Mouse (Mus musculus) heart, embryonic 15.5 days (tissue): ENCODE data around the gene Selenom. TPM values are rescaled to one million over a fixed set of nuclear protein-coding genes. Genes with fewer than 3 reads are reported as not detected.

ENCODE experiments used
- ATAC-seq: fragments of 200-750 bp; cut with Nextera tagmentation; replicated peaks from 2 replicates; pipeline ENCODE4 v1.8.0; 2017; ENCODE audit warnings: low read depth, moderate TSS enrichment; ENCODE audit not compliant: insufficient number of reproducible peaks, insufficient read depth, low FRiP score
- H3K27ac ChIP-seq: fragments of 300-500 bp; sonication (generic); 2 replicates; pipeline ENCODE4 v1.5.1; 2015; ENCODE audit warnings: mild to moderate bottlenecking, inconsistent platforms
- H3K27me3 ChIP-seq: fragments of 300-500 bp; sonication (generic); 2 replicates; pipeline ENCODE4 v1.6.1; 2015; ENCODE audit warnings: inconsistent platforms
- H3K36me3 ChIP-seq: fragments of 300-500 bp; sonication (generic); 2 replicates; pipeline ENCODE4 v1.6.1; 2015; ENCODE audit warnings: mild to moderate bottlenecking, inconsistent platforms
- H3K4me1 ChIP-seq: fragments of 300-500 bp; sonication (generic); replicated peaks from 2 replicates; pipeline ENCODE4 v1.6.1; 2015; ENCODE audit warnings: inconsistent platforms
- H3K4me2 ChIP-seq: fragments of 300-500 bp; sonication (generic); 2 replicates; pipeline ENCODE4 v1.6.1; 2015; ENCODE audit warnings: inconsistent platforms, mild to moderate bottlenecking, moderate library complexity
- H3K4me3 ChIP-seq: fragments of 300-500 bp; sonication (generic); 2 replicates; pipeline ENCODE4 v1.5.1; 2015; ENCODE audit warnings: mild to moderate bottlenecking, inconsistent platforms
- H3K9ac ChIP-seq: fragments of 300-500 bp; sonication (generic); 2 replicates; pipeline ENCODE4 v1.6.1; 2015; ENCODE audit warnings: mild to moderate bottlenecking, inconsistent platforms
- H3K9me3 ChIP-seq: fragments of 300-500 bp; sonication (generic); replicated peaks from 2 replicates; pipeline ENCODE4 v1.6.1; 2016; ENCODE audit warnings: inconsistent platforms
- WGBS: fragments of 180-500 bp; shearing (Covaris S2); methylation state at CpG from one replicate; pipeline ENCODE4 v1.1.7; 2015; ENCODE audit warnings: mixed read lengths; 5-methylcytosine and 5-hydroxymethylcytosine counted together
- polyA plus RNA-seq: library from polyadenylated mRNA; unstranded; fragments of >200 nt; fragmentation: Nextera tagmentation; extraction: Ambion mirVana; gene quantifications from 2 replicates; pipeline ENCODE4 v1.2.1, GENCODE M21; 2015

The Selenom gene
- polyA plus RNA-seq, 1 experiment from 2014 or later = 138 TPM

- peaks cover 85% of the 10 kb centered on the region for H3K36me3 ChIP-seq
- H3K9me3 ChIP-seq = no peaks in the 10 kb centered on the region
- WGBS = 80% methylated on average over 7 of the region's 7 CpGs
- H3K9ac ChIP-seq = no peak overlapping the region
- H3K4me1 ChIP-seq = peaks cover 33% of the 10 kb centered on the region
- no peak for ATAC-seq
- H3K27ac ChIP-seq = no peak overlapping the region
- no peak overlapping the region for H3K4me2 ChIP-seq
- H3K4me3 ChIP-seq = no peak overlapping the region
- no peaks in the 10 kb centered on the region for H3K27me3 ChIP-seq
Observed at GRCm38 (mm10) chr11:3523840-3524582, 9.5 kb downstream of the Selenom start.

GRCm38 (mm10) chr11:3525560-3525959, 11.1 kb downstream of the Selenom start:
- ATAC-seq = no peak
- no peaks in the 10 kb centered on the region for H3K27me3 ChIP-seq
- H3K4me3 ChIP-seq = no peak overlapping the region
- H3K27ac ChIP-seq = no peak overlapping the region
- H3K9ac ChIP-seq = no peak overlapping the region
- H3K4me2 ChIP-seq = no peak overlapping the region
- H3K36me3 ChIP-seq = peaks cover 94% of the 10 kb centered on the region
- H3K4me1 ChIP-seq = peaks cover 26% of the 10 kb centered on the region
- no peaks in the 10 kb centered on the region for H3K9me3 ChIP-seq
- WGBS = 87% methylated on average over 4 of the region's 4 CpGs

GRCm38 (mm10) chr11:3526207-3526606, 11.7 kb downstream of the Selenom start:
- H3K4me3 ChIP-seq = no peak overlapping the region
- H3K27me3 ChIP-seq = no peaks in the 10 kb centered on the region
- 82% methylated on average over 9 of the region's 9 CpGs for WGBS
- peaks cover 94% of the 10 kb centered on the region for H3K36me3 ChIP-seq
- peaks cover 26% of the 10 kb centered on the region for H3K4me1 ChIP-seq
- no peak for ATAC-seq
- H3K9me3 ChIP-seq = no peaks in the 10 kb centered on the region
- H3K4me2 ChIP-seq = no peak overlapping the region
- H3K27ac ChIP-seq = no peak overlapping the region
- no peak overlapping the region for H3K9ac ChIP-seq

- Histone ChIP-seq H3K27me3 (no peaks in the 10 kb centered on the region), H3K27ac (peak overlapping the region; percentile 67), H3K4me1 (peaks cover 26% of the 10 kb centered on the region), H3K4me2 (peak overlapping the region; percentile 44), H3K9me3 (no peaks in the 10 kb centered on the region), H3K4me3 (0 out of 2 replicates have a peak overlapping the region, but pooled peaks have one; percentile 2), H3K9ac (peak overlapping the region; percentile 37), H3K36me3 (peaks cover 92% of the 10 kb centered on the region)
- ATAC-seq = no peak
- 76% methylated on average over 24 of the region's 24 CpGs for WGBS
Observed at GRCm38 (mm10) chr11:3526979-3527738, 12.7 kb downstream of the Selenom start.

GRCm38 (mm10) chr11:3527766-3528165, 13.3 kb downstream of the Selenom start:
- Histone ChIP-seq H3K9me3 (no peaks in the 10 kb centered on the region), H3K27me3 (no peaks in the 10 kb centered on the region), H3K4me3 (0 out of 2 replicates have a peak overlapping the region, but pooled peaks have one; percentile 2), H3K9ac (peak overlapping the region; percentile 37), H3K36me3 (peaks cover 92% of the 10 kb centered on the region), H3K27ac (peak overlapping the region; percentile 67), H3K4me2 (peak overlapping the region; percentile 44), H3K4me1 (peaks cover 26% of the 10 kb centered on the region)
- 54% methylated on average over 8 of the region's 8 CpGs for WGBS
- ATAC-seq = peak; percentile 53

GRCm38 (mm10) chr11:3528208-3528607, 13.7 kb downstream of the Selenom start:
- H3K4me3 ChIP-seq = no peak overlapping the region
- H3K9ac ChIP-seq = no peak overlapping the region
- WGBS = 87% methylated on average over 6 of the region's 6 CpGs
- no peak for ATAC-seq
- no peaks in the 10 kb centered on the region for H3K27me3 ChIP-seq
- peaks cover 26% of the 10 kb centered on the region for H3K4me1 ChIP-seq
- no peaks in the 10 kb centered on the region for H3K9me3 ChIP-seq
- peak overlapping the region; percentile 67; the same call in 1 of the 2 replicates for H3K27ac ChIP-seq
- H3K4me2 ChIP-seq = peak overlapping the region; percentile 44; the same call in 1 of the 2 replicates
- peaks cover 92% of the 10 kb centered on the region for H3K36me3 ChIP-seq

- H3K9ac ChIP-seq = no peak overlapping the region
- no peaks in the 10 kb centered on the region for H3K9me3 ChIP-seq
- H3K4me2 ChIP-seq = no peak overlapping the region
- H3K27ac ChIP-seq = no peak overlapping the region
- no peaks in the 10 kb centered on the region for H3K27me3 ChIP-seq
- no peak overlapping the region for H3K4me3 ChIP-seq
- no peak for ATAC-seq
- 74% methylated on average over 20 of the region's 20 CpGs for WGBS
- H3K36me3 ChIP-seq = peaks cover 89% of the 10 kb centered on the region
- H3K4me1 ChIP-seq = peaks cover 26% of the 10 kb centered on the region
Observed at GRCm38 (mm10) chr11:3529476-3530252, 15.2 kb downstream of the Selenom start.

GRCm38 (mm10) chr11:3530731-3531130, 16.2 kb downstream of the Selenom start:
- no peaks in the 10 kb centered on the region for H3K9me3 ChIP-seq
- no peaks in the 10 kb centered on the region for H3K27me3 ChIP-seq
- no peak overlapping the region for H3K9ac ChIP-seq
- no peak overlapping the region for H3K27ac ChIP-seq
- no peak overlapping the region for H3K4me2 ChIP-seq
- WGBS = 84% methylated on average over 3 of the region's 3 CpGs
- H3K4me3 ChIP-seq = no peak overlapping the region
- H3K36me3 ChIP-seq = peaks cover 79% of the 10 kb centered on the region
- ATAC-seq = no peak
- peaks cover 32% of the 10 kb centered on the region for H3K4me1 ChIP-seq

- no peak for ATAC-seq
- Histone ChIP-seq H3K9me3 (no peaks in the 10 kb centered on the region), H3K27me3 (no peaks in the 10 kb centered on the region), H3K9ac (no peak overlapping the region), H3K36me3 (peaks cover 70% of the 10 kb centered on the region), H3K27ac (no peak overlapping the region), H3K4me3 (no peak overlapping the region), H3K4me2 (no peak overlapping the region), H3K4me1 (peaks cover 34% of the 10 kb centered on the region)
- 85% methylated on average over 6 of the region's 6 CpGs for WGBS
Observed at GRCm38 (mm10) chr11:3531634-3532033, 17.1 kb downstream of the Selenom start.

GRCm38 (mm10) chr11:3532101-3532931, 17.8 kb downstream of the Selenom start:
- WGBS = 87% methylated on average over 16 of the region's 16 CpGs
- H3K4me1 ChIP-seq = peaks cover 34% of the 10 kb centered on the region
- H3K36me3 ChIP-seq = peaks cover 65% of the 10 kb centered on the region

More at GRCm38 (mm10) chr11:3532101-3532931, 17.8 kb downstream of the Selenom start:
- Histone ChIP-seq H3K9me3 (no peaks in the 10 kb centered on the region), H3K27me3 (no peaks in the 10 kb centered on the region), H3K9ac (no peak overlapping the region), H3K4me2 (no peak overlapping the region), H3K27ac (no peak overlapping the region), H3K4me3 (no peak overlapping the region)
- no peak for ATAC-seq
